Mouse (Mus musculus): ENCODE measurements around the gene Ndufa8. TPM values are rescaled to one million over a fixed set of nuclear protein-coding genes. Genes with fewer than 3 reads are reported as not detected.

Gene Ndufa8
- polyA plus RNA-seq, 2 experiments, result 103 to 221 TPM

- no peak for ATAC-seq (ENCODE audit: low FRiP score, low read depth)
- WGBS, result 50% methylated on average over 9 of the region's 9 CpGs
- no peaks in the 10 kb centered on the region for H3K27me3 ChIP-seq (ENCODE audit: control insufficient read depth, insufficient read depth, low read length)
- no peak for TF ChIP-seq POLR2A (IDR thresholded peaks at IDR 0.05; ENCODE audit: borderline replicate concordance, extremely low read depth, insufficient read depth, insufficient read length)
- H3K9ac ChIP-seq (ENCODE audit: low read depth, low read length, severe bottlenecking), result no peak overlapping the region
- no peak for DNase-seq (ENCODE audit: low spot score)
- H3K4me1 ChIP-seq (ENCODE audit: control insufficient read depth, insufficient read depth, low read length), result no peaks in the 10 kb centered on the region
- no peaks in the 10 kb centered on the region for H3K36me3 ChIP-seq (ENCODE audit: control insufficient read depth, insufficient read depth, low read length)
- no peak overlapping the region for H3K27ac ChIP-seq (replicated peaks; ENCODE audit: low read depth, low read length)
- no peak overlapping the region for H3K4me2 ChIP-seq (replicated peaks; ENCODE audit: low read depth, low read length, severe bottlenecking)
- no peak overlapping the region for H3K4me3 ChIP-seq (replicated peaks; ENCODE audit: low read length)
- no peaks in the 10 kb centered on the region for H3K9me3 ChIP-seq (ENCODE audit: control insufficient read depth, low read length)
Measured at GRCm38 (mm10) chr2:36067132-36067531, 17.9 kb upstream of the Ndufa8 start.

- WGBS, result 46% methylated on average over 5 of the region's 5 CpGs
- H3K4me3 ChIP-seq (replicated peaks; ENCODE audit: low read length), result no peak overlapping the region
- H3K4me1 ChIP-seq (ENCODE audit: control insufficient read depth, insufficient read depth, low read length), result no peaks in the 10 kb centered on the region
- no peaks in the 10 kb centered on the region for H3K9me3 ChIP-seq (ENCODE audit: control insufficient read depth, low read length)
- no peak overlapping the region for H3K27ac ChIP-seq (replicated peaks; ENCODE audit: low read depth, low read length)
- ATAC-seq (ENCODE audit: low FRiP score, low read depth), result no peak
- no peaks in the 10 kb centered on the region for H3K36me3 ChIP-seq (ENCODE audit: control insufficient read depth, insufficient read depth, low read length)
- no peak for DNase-seq (ENCODE audit: low spot score)
- H3K9ac ChIP-seq (ENCODE audit: low read depth, low read length, severe bottlenecking), result no peak overlapping the region
- no peak overlapping the region for H3K4me2 ChIP-seq (replicated peaks; ENCODE audit: low read depth, low read length, severe bottlenecking)
- TF ChIP-seq POLR2A (IDR thresholded peaks at IDR 0.05; ENCODE audit: borderline replicate concordance, extremely low read depth, insufficient read depth, insufficient read length), result no peak
- no peaks in the 10 kb centered on the region for H3K27me3 ChIP-seq (ENCODE audit: control insufficient read depth, insufficient read depth, low read length)
Measured at GRCm38 (mm10) chr2:36061409-36061808, 12.2 kb upstream of the Ndufa8 start.

- Histone ChIP-seq H3K4me3 (replicated peaks; ENCODE audit: low read length) (no peak overlapping the region), H3K9ac (ENCODE audit: low read depth, low read length, severe bottlenecking) (no peak overlapping the region), H3K9me3 (ENCODE audit: control insufficient read depth, low read length) (no peaks in the 10 kb centered on the region), H3K4me2 (replicated peaks; ENCODE audit: low read depth, low read length, severe bottlenecking) (no peak overlapping the region), H3K36me3 (ENCODE audit: control insufficient read depth, insufficient read depth, low read length) (no peaks in the 10 kb centered on the region), H3K27me3 (ENCODE audit: control insufficient read depth, insufficient read depth, low read length) (no peaks in the 10 kb centered on the region), H3K27ac (replicated peaks; ENCODE audit: low read depth, low read length) (no peak overlapping the region), H3K4me1 (ENCODE audit: control insufficient read depth, insufficient read depth, low read length) (no peaks in the 10 kb centered on the region)
- no peak for TF ChIP-seq POLR2A (IDR thresholded peaks at IDR 0.05; ENCODE audit: borderline replicate concordance, extremely low read depth, insufficient read depth, insufficient read length)
- ATAC-seq (ENCODE audit: low FRiP score, low read depth), result peak; percentile 51
- WGBS, result 31% methylated on average over 3 of the region's 3 CpGs
- peak; percentile 36 for DNase-seq (ENCODE audit: low spot score)
Measured at GRCm38 (mm10) chr2:36056248-36056647, 7.0 kb upstream of the Ndufa8 start.

GRCm38 (mm10) chr2:36053249-36053648 lies 4.0 kb upstream of the Ndufa8 start:
- Histone ChIP-seq H3K4me1 (ENCODE audit: control insufficient read depth, insufficient read depth, low read length) (peaks cover 6% of the 10 kb centered on the region; the same call in 1 of the 2 replicates), H3K9ac (ENCODE audit: low read depth, low read length, severe bottlenecking) (no peak overlapping the region), H3K9me3 (ENCODE audit: control insufficient read depth, low read length) (no peaks in the 10 kb centered on the region), H3K27ac (replicated peaks; ENCODE audit: low read depth, low read length) (no peak overlapping the region), H3K4me3 (replicated peaks; ENCODE audit: low read length) (no peak overlapping the region), H3K27me3 (ENCODE audit: control insufficient read depth, insufficient read depth, low read length) (no peaks in the 10 kb centered on the region), H3K4me2 (replicated peaks; ENCODE audit: low read depth, low read length, severe bottlenecking) (no peak overlapping the region), H3K36me3 (ENCODE audit: control insufficient read depth, insufficient read depth, low read length) (no peaks in the 10 kb centered on the region)
- 53% methylated on average over 3 of the region's 3 CpGs for WGBS
- no peak for TF ChIP-seq POLR2A (IDR thresholded peaks at IDR 0.05; ENCODE audit: borderline replicate concordance, extremely low read depth, insufficient read depth, insufficient read length)
- no peak for ATAC-seq (ENCODE audit: low FRiP score, low read depth)
- DNase-seq (ENCODE audit: low spot score), result no peak

DNA sequence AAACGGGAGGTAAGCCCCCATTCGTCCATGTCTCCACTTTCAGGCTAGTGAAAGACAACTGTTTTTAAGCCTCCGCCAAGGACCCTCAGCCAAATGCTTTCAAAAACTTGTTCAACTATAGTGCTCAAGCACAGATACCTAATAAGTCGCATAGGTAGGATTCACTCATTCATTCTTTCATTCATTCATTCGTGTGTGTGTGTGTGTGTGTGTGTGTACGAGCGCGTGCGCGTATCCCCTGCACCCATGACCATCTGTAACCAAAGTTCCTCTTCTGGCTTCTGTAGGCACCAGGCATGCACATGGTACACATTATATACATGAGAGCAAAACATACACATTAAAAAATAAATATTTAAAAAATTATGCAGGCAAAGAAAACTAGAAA lies 355 bp upstream of the Ndufa8 start:
- peak overlapping the region; percentile 39; the same call in 1 of the 2 replicates for H3K27ac ChIP-seq (replicated peaks; ENCODE audit: low read depth, low read length)
- no peaks in the 10 kb centered on the region for H3K27me3 ChIP-seq (ENCODE audit: control insufficient read depth, insufficient read depth, low read length)
- no peak overlapping the region for H3K9ac ChIP-seq (ENCODE audit: low read depth, low read length, severe bottlenecking)
- H3K36me3 ChIP-seq (ENCODE audit: control insufficient read depth, insufficient read depth, low read length), result peaks cover 5% of the 10 kb centered on the region; the same call in 1 of the 2 replicates
- no peak for DNase-seq (ENCODE audit: low spot score)
- WGBS, result 42% methylated on average over 10 of the region's 10 CpGs
- ATAC-seq (ENCODE audit: low FRiP score, low read depth), result peak; percentile 24; the same call in 1 of the 2 replicates
- H3K9me3 ChIP-seq (ENCODE audit: control insufficient read depth, low read length), result no peaks in the 10 kb centered on the region
- H3K4me3 ChIP-seq (replicated peaks; ENCODE audit: low read length), result peak overlapping the region; percentile 86
- peaks cover 12% of the 10 kb centered on the region; the same call in 1 of the 2 replicates for H3K4me1 ChIP-seq (ENCODE audit: control insufficient read depth, insufficient read depth, low read length)
- peak overlapping the region; percentile 63 for H3K4me2 ChIP-seq (replicated peaks; ENCODE audit: low read depth, low read length, severe bottlenecking)
- no peak for TF ChIP-seq POLR2A (IDR thresholded peaks at IDR 0.05; ENCODE audit: borderline replicate concordance, extremely low read depth, insufficient read depth, insufficient read length)

DNA sequence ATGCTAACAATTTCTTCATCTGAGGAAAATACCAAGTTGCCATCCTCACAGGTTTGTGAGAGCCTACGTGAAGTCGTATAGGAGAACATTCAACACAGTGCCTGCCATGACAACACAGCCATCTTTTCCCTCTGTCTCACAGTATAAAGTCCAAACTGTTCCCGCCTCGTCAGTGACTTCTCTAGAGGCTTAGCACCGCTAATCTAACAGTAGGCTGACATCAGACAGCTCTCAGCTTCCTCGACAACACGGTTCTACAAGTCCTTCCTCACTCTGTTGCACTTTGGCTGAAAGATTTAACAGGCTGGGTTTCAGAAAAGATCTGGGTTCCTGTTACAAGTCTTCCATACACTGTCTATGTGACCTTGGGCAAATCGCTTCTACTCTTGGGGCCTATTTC lies 1.0 kb downstream of the Ndufa8 start:
- Histone ChIP-seq H3K36me3 (ENCODE audit: control insufficient read depth, insufficient read depth, low read length) (peaks cover 19% of the 10 kb centered on the region), H3K4me2 (replicated peaks; ENCODE audit: low read depth, low read length, severe bottlenecking) (peak overlapping the region; percentile 63), H3K4me1 (ENCODE audit: control insufficient read depth, insufficient read depth, low read length) (peaks cover 12% of the 10 kb centered on the region; the same call in 1 of the 2 replicates), H3K9me3 (ENCODE audit: control insufficient read depth, low read length) (no peaks in the 10 kb centered on the region), H3K27ac (replicated peaks; ENCODE audit: low read depth, low read length) (no peak overlapping the region), H3K9ac (ENCODE audit: low read depth, low read length, severe bottlenecking) (peak overlapping the region; percentile 83), H3K4me3 (replicated peaks; ENCODE audit: low read length) (peak overlapping the region; percentile 86), H3K27me3 (ENCODE audit: control insufficient read depth, insufficient read depth, low read length) (no peaks in the 10 kb centered on the region)
- WGBS, result 73% methylated on average over 8 of the region's 8 CpGs
- no peak for DNase-seq (ENCODE audit: low spot score)
- TF ChIP-seq POLR2A (IDR thresholded peaks at IDR 0.05; ENCODE audit: borderline replicate concordance, extremely low read depth, insufficient read depth, insufficient read length), result no peak
- no peak for ATAC-seq (ENCODE audit: low FRiP score, low read depth)
